Mouse (Mus musculus) lung, embryonic 16.5 days (tissue): ENCODE results near the gene Cmss1. TPM values are rescaled to one million over a fixed set of nuclear protein-coding genes. Genes with fewer than 3 reads are reported as not detected.

Source experiments
- ATAC-seq: fragments of 200-750 bp; cut with Nextera tagmentation; 2 replicates; pipeline ENCODE4 v1.8.0; 2017; ENCODE audit warnings: low read depth, mild to moderate bottlenecking, moderate library complexity
- H3K27ac ChIP-seq: fragments of 300-500 bp; sonication (generic); 2 replicates; pipeline ENCODE4 v1.5.1; 2014; ENCODE audit warnings: mild to moderate bottlenecking, control low read depth, low read length
- H3K27me3 ChIP-seq: fragments of 300-500 bp; sonication (generic); 2 replicates; pipeline ENCODE4 v1.6.1; 2014; ENCODE audit warnings: low read depth, low read length, mixed read lengths; ENCODE audit not compliant: control insufficient read depth, insufficient read depth
- H3K36me3 ChIP-seq: fragments of 300-500 bp; sonication (generic); 2 replicates; pipeline ENCODE4 v1.6.1; 2014; ENCODE audit warnings: low read length; ENCODE audit not compliant: control insufficient read depth, insufficient read depth
- H3K4me1 ChIP-seq: fragments of 300-500 bp; sonication (generic); replicated peaks from 2 replicates; pipeline ENCODE4 v1.6.1; 2014; ENCODE audit warnings: low read length, mixed read lengths; ENCODE audit not compliant: control insufficient read depth, insufficient read depth
- H3K4me2 ChIP-seq: fragments of 300-500 bp; sonication (generic); 2 replicates; pipeline ENCODE4 v1.6.1; 2014; ENCODE audit warnings: low read depth, low read length, control low read depth
- H3K4me3 ChIP-seq: fragments of 300-500 bp; sonication (generic); 2 replicates; pipeline ENCODE4 v1.5.1; 2014; ENCODE audit warnings: mild to moderate bottlenecking, low read length, control low read depth
- H3K9ac ChIP-seq: fragments of 300-500 bp; sonication (generic); 2 replicates; pipeline ENCODE4 v1.6.1; 2014; ENCODE audit warnings: low read length, control low read depth
- H3K9me3 ChIP-seq: fragments of 300-500 bp; sonication (generic); 2 replicates; pipeline ENCODE4 v1.6.1; 2016; ENCODE audit warnings: low read length; ENCODE audit not compliant: control insufficient read depth
- WGBS: fragments of 180-500 bp; shearing (Covaris S2); extraction: QIAGEN DNeasy Blood & Tissue Kit; methylation state at CpG from one replicate; pipeline ENCODE4 v1.1.7; 2014; 5-methylcytosine and 5-hydroxymethylcytosine counted together
- polyA plus RNA-seq: library from polyadenylated mRNA; unstranded; fragments of >200 nt; fragmentation: Nextera tagmentation; extraction: Ambion mirVana; gene quantifications from 2 replicates; pipeline ENCODE4 v1.2.1, GENCODE M21; 2015

Gene Cmss1
- polyA plus RNA-seq, 1 experiment from 2014 or later, result 48.5 TPM

DNA sequence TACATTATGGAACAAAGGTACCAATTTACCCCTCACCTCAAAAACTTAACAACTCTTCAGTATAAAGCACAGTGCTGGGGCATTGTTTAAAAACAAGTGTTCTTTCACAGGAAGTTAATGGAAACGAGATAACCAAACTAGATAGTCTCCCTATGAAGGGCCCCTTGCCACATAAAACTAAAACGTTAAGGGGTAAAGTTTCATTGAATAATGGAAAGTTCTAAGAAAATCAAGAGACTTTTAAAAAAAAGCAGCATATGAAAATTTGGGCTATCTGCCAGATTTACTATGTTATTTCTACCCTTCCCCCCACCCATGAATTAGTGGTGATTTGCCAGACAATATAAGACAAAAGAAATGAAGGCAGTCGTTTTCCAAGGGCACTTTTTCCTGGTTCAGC, 21.5 kb downstream of the Cmss1 start:
- Histone ChIP-seq H3K9me3 (no peaks in the 10 kb centered on the region), H3K9ac (no peak overlapping the region), H3K27ac (no peak overlapping the region), H3K4me1 (peaks cover 6% of the 10 kb centered on the region), H3K4me3 (no peak overlapping the region), H3K36me3 (no peaks in the 10 kb centered on the region), H3K27me3 (no peaks in the 10 kb centered on the region), H3K4me2 (no peak overlapping the region)
- 11% methylated on average over 3 of the region's 3 CpGs for WGBS
- ATAC-seq, result no peak

- Histone ChIP-seq H3K27ac (peak overlapping the region; percentile 72), H3K9ac (no peak overlapping the region), H3K36me3 (no peaks in the 10 kb centered on the region), H3K4me2 (no peak overlapping the region), H3K4me3 (no peak overlapping the region), H3K4me1 (peaks cover 6% of the 10 kb centered on the region), H3K9me3 (no peaks in the 10 kb centered on the region), H3K27me3 (no peaks in the 10 kb centered on the region)
- peak; percentile 44; the same call in 1 of the 2 replicates for ATAC-seq
- 39% methylated on average over 2 of the region's 2 CpGs for WGBS
Observed at GRCm38 (mm10) chr16:57582008-57582407, 24.7 kb downstream of the Cmss1 start.

DNA sequence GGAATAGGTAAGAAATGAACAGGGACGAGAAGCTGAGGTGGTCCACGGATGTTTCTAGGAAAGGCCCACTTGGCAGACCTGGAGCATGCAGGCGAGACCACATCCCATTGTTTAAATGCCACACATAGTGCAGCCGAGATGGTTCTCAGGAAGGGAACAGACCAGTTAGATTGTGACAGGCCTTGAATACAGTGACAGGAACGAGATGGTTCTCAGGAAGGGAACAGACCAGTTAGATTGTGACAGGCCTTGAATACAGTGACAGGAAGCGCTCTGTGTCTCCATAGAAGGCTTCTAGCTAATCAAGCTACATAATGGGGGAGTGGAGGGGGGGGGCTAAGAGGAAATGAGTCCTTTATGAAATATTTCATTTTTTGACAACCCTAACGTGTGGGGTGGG, 26.6 kb downstream of the Cmss1 start:
- peaks cover 4% of the 10 kb centered on the region; the same call in 1 of the 2 replicates for H3K4me1 ChIP-seq
- no peak overlapping the region for H3K4me2 ChIP-seq
- H3K9ac ChIP-seq, result no peak overlapping the region
- peak overlapping the region; percentile 41; the same call in 1 of the 2 replicates for H3K27ac ChIP-seq
- H3K4me3 ChIP-seq, result no peak overlapping the region
- WGBS, result 49% methylated on average over 7 of the region's 7 CpGs
- peak; percentile 75 for ATAC-seq
- no peaks in the 10 kb centered on the region for H3K27me3 ChIP-seq
- no peaks in the 10 kb centered on the region for H3K36me3 ChIP-seq
- H3K9me3 ChIP-seq, result no peaks in the 10 kb centered on the region

- Histone ChIP-seq H3K27ac (no peak overlapping the region), H3K36me3 (no peaks in the 10 kb centered on the region), H3K4me2 (no peak overlapping the region), H3K4me1 (0 out of 2 replicates have a peak, but pooled peaks cover 2% of the 10 kb centered on the region), H3K9ac (no peak overlapping the region), H3K27me3 (no peaks in the 10 kb centered on the region), H3K9me3 (no peaks in the 10 kb centered on the region), H3K4me3 (no peak overlapping the region)
- WGBS, result 81% methylated on average over 1 of the region's 1 CpGs
- ATAC-seq, result no peak
Observed at GRCm38 (mm10) chr16:57577519-57577918, 29.1 kb downstream of the Cmss1 start.

- H3K9me3 ChIP-seq, result no peaks in the 10 kb centered on the region
- no peak for ATAC-seq
- H3K4me2 ChIP-seq, result no peak overlapping the region
- H3K27me3 ChIP-seq, result no peaks in the 10 kb centered on the region
- H3K27ac ChIP-seq, result no peak overlapping the region
- H3K4me1 ChIP-seq, result peaks cover 9% of the 10 kb centered on the region; the same call in 1 of the 2 replicates
- no peak overlapping the region for H3K9ac ChIP-seq
- H3K4me3 ChIP-seq, result no peak overlapping the region
- peaks cover 2% of the 10 kb centered on the region; the same call in 1 of the 2 replicates for H3K36me3 ChIP-seq
- WGBS, result 76% methylated on average over 1 of the region's 1 CpGs
Observed at GRCm38 (mm10) chr16:57575764-57576388, 30.8 kb downstream of the Cmss1 start.

DNA sequence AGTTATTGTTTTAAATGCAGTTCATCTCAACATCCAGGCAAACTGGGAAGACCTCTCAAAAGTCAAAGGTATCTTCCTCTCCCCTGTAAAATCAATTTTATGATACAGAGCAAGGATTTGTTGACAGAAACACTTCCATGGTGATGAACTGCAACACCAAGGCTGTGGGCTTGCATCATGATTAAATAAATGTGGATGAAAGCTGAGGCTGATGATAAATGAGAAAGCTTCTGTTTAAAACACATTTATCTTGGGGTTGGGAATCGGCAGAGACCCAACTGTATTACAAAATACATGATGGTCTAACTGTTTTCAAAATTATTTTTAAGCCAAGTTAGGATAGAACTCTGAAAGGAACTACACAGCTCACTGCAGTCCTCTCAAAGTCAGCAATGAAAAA, 32.8 kb downstream of the Cmss1 start:
- Histone ChIP-seq H3K4me2 (no peak overlapping the region), H3K4me3 (no peak overlapping the region), H3K4me1 (peaks cover 13% of the 10 kb centered on the region; the same call in 1 of the 2 replicates), H3K9ac (no peak overlapping the region), H3K36me3 (peaks cover 7% of the 10 kb centered on the region; the same call in 1 of the 2 replicates), H3K27ac (no peak overlapping the region), H3K27me3 (no peaks in the 10 kb centered on the region), H3K9me3 (no peaks in the 10 kb centered on the region)
- no peak for ATAC-seq
- 53% methylated on average over 1 of the region's 1 CpGs for WGBS

GRCm38 (mm10) chr16:57570789-57571311, 35.8 kb downstream of the Cmss1 start:
- 86% methylated on average over 5 of the region's 5 CpGs for WGBS
- Histone ChIP-seq H3K4me1 (peaks cover 11% of the 10 kb centered on the region; the same call in 1 of the 2 replicates), H3K4me2 (no peak overlapping the region), H3K27ac (no peak overlapping the region), H3K9ac (no peak overlapping the region), H3K36me3 (peaks cover 7% of the 10 kb centered on the region; the same call in 1 of the 2 replicates), H3K9me3 (no peaks in the 10 kb centered on the region), H3K27me3 (no peaks in the 10 kb centered on the region), H3K4me3 (no peak overlapping the region)
- ATAC-seq, result no peak

DNA sequence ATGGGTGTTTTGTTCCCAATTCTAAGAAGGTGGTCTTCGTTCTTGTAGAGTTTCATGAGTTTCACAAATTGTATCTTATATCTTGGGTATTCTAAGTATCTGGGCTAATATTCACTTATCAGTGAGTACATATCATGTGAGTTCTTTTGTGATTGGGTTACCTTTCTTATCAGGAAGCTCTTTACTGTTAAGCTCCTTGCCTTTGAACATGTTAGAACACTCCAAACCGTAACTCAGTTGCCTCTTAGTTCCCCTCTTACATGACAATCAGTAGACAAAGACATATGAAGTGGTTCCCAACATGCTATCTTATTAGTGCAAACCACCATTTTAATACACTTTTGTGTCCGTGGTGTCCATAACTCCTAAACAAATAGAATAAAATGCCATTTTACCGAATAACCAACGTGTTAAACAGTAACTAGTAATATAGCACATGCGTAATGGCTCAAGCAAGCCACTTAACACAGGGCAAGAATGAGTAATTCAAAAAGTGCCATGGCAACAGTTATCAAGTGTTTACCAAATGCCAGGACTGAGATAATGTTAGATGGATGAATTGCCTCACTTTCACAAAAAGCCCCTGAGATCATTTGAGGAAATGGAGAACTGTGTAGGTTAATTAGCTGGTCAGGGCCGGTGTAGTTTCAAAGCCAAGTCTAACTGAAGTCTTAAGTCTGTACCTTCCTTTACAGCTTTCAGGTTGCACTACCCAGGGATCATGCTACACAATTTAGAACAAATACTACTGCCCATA, 37.8 kb downstream of the Cmss1 start:
- H3K27ac ChIP-seq, result peak overlapping the region; percentile 61
- no peak overlapping the region for H3K4me2 ChIP-seq
- no peak overlapping the region for H3K9ac ChIP-seq
- peak; percentile 90 for ATAC-seq
- 42% methylated on average over 7 of the region's 7 CpGs for WGBS
- peaks cover 7% of the 10 kb centered on the region; the same call in 1 of the 2 replicates for H3K36me3 ChIP-seq
- H3K9me3 ChIP-seq, result no peaks in the 10 kb centered on the region
- H3K4me3 ChIP-seq, result no peak overlapping the region
- H3K4me1 ChIP-seq, result peaks cover 13% of the 10 kb centered on the region; the same call in 1 of the 2 replicates
- H3K27me3 ChIP-seq, result no peaks in the 10 kb centered on the region

- H3K27me3 ChIP-seq, result no peaks in the 10 kb centered on the region
- no peak overlapping the region for H3K9ac ChIP-seq
- no peak overlapping the region for H3K4me3 ChIP-seq
- ATAC-seq, result no peak
- no peaks in the 10 kb centered on the region for H3K9me3 ChIP-seq
- peaks cover 7% of the 10 kb centered on the region; the same call in 1 of the 2 replicates for H3K36me3 ChIP-seq
- H3K27ac ChIP-seq, result no peak overlapping the region
- H3K4me2 ChIP-seq, result no peak overlapping the region
- peaks cover 11% of the 10 kb centered on the region; the same call in 1 of the 2 replicates for H3K4me1 ChIP-seq
- 46% methylated on average over 3 of the region's 3 CpGs for WGBS
Observed at GRCm38 (mm10) chr16:57566215-57566614, 40.4 kb downstream of the Cmss1 start.
